Mouse (Mus musculus): Measurements from ENCODE around the gene Chmp2b.

- TF ChIP-seq GATA1 (IDR thresholded peaks at IDR 0.05; ENCODE audit: borderline replicate concordance, low read length) (no peak), FLI1 (IDR thresholded peaks at IDR 0.05; ENCODE audit: low read length) (no peak)
Measured at GRCm38 (mm10) chr16:65557369-65557768, 5.2 kb downstream of the Chmp2b start.
